Mouse (Mus musculus): ENCODE measurements around the gene Vps36. TPM values are rescaled to one million over a fixed set of nuclear protein-coding genes. Genes with fewer than 3 reads are reported as not detected.

Vps36 gene
- total and polyA plus RNA-seq, 3 experiments: 21.7 to 27.9 TPM; not detected in 1

- H3K4me1 ChIP-seq (ENCODE audit: control insufficient read depth in 1 of 2, insufficient read depth in 2 of 2, low read length in 2 of 2): peaks cover 0 to 6% of the 10 kb centered on the region in 2 experiments; a peak in 2 of 4 replicates
- H3K27ac ChIP-seq (ENCODE audit: control insufficient read depth, low read depth, low read length): no peak overlapping the region
- H3K79me2 ChIP-seq (ENCODE audit: control insufficient read depth, insufficient read depth, low read length, poor library complexity): no peaks in the 10 kb centered on the region
- H3K36me3 ChIP-seq (ENCODE audit: control insufficient read depth in 1 of 2, insufficient read depth in 2 of 2, low read length in 2 of 2): no peaks in the 10 kb centered on the region
- H3K9me3 ChIP-seq (replicated peaks; ENCODE audit: insufficient read depth, low read length): no peaks in the 10 kb centered on the region
- H3K9ac ChIP-seq (ENCODE audit: control insufficient read depth, low read depth, low read length, poor library complexity, severe bottlenecking): no peak overlapping the region
- H3K4me3 ChIP-seq (ENCODE audit: control insufficient read depth in 1 of 2, insufficient read depth in 1 of 2, low read depth in 2 of 2, low read length in 2 of 2): no peak overlapping the region
- TF ChIP-seq GATA1 (IDR thresholded peaks at IDR 0.05; ENCODE audit: low read depth, low read length) (peak; percentile 43), MAFK (IDR thresholded peaks at IDR 0.05; ENCODE audit: borderline replicate concordance, low read depth, low read length) (no peak), CHD1 (IDR thresholded peaks at IDR 0.05; ENCODE audit: low read depth, low read length) (no peak), TCF12 (IDR thresholded peaks at IDR 0.05; ENCODE audit: low read depth, low read length) (peak; percentile 13; the same call in 1 of the 2 replicates), RCOR1 (IDR thresholded peaks at IDR 0.05; ENCODE audit: low read depth, low read length) (0 out of 2 replicates have a peak, but pooled peaks have one; percentile 31)
- peak; percentile 34 for DNase-seq (ENCODE audit: low read depth, low spot score)
- H3K27me3 ChIP-seq (ENCODE audit: control insufficient read depth in 1 of 2, insufficient read depth in 2 of 2, low read length in 2 of 2): no peaks in the 10 kb centered on the region
Observed at GRCm38 (mm10) chr8:22260091-22260722, 67.6 kb downstream of the Vps36 start.

DNA sequence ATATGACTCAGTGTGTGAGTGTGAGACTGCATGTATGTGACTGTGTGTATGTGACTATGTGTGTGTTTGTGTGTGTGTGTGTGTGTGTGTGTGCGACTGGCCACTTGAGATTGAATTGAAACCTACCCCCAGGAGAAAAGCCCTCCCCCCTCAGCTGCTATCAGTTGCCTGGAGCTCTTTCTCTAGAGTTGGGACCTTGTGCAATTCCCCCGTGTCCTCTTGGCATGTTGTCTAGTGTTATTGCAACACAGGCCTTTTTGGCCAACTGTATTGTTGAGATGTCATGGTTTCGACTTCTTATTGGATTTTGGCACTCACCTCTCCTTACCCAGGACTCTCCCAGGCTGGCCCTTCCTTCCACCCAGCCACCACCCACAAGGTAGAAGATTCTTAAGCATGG is 69.7 kb downstream of the Vps36 start:
- H3K4me1 ChIP-seq (ENCODE audit: control insufficient read depth in 1 of 2, insufficient read depth in 2 of 2, low read length in 2 of 2): peaks cover 0 to 6% of the 10 kb centered on the region in 2 experiments; a peak in 2 of 4 replicates
- no peaks in the 10 kb centered on the region for H3K27me3 ChIP-seq (ENCODE audit: control insufficient read depth in 1 of 2, insufficient read depth in 2 of 2, low read length in 2 of 2)
- H3K36me3 ChIP-seq (ENCODE audit: control insufficient read depth in 1 of 2, insufficient read depth in 2 of 2, low read length in 2 of 2): no peaks in the 10 kb centered on the region
- no peak overlapping the region for H3K4me3 ChIP-seq (ENCODE audit: control insufficient read depth in 1 of 2, insufficient read depth in 1 of 2, low read depth in 2 of 2, low read length in 2 of 2)
- no peaks in the 10 kb centered on the region for H3K79me2 ChIP-seq (ENCODE audit: control insufficient read depth, insufficient read depth, low read length, poor library complexity)
- DNase-seq (ENCODE audit: low read depth, low spot score): no peak
- TF ChIP-seq POLR2AphosphoS5 (IDR thresholded peaks at IDR 0.05; ENCODE audit: borderline replicate concordance, low read depth, low read length) (no peak), HCFC1 (IDR thresholded peaks at IDR 0.05; ENCODE audit: low read depth, low read length) (no peak)
- no peaks in the 10 kb centered on the region for H3K9me3 ChIP-seq (replicated peaks; ENCODE audit: insufficient read depth, low read length)
- H3K27ac ChIP-seq (ENCODE audit: control insufficient read depth, low read depth, low read length): no peak overlapping the region
- H3K9ac ChIP-seq (ENCODE audit: control insufficient read depth, low read depth, low read length, poor library complexity, severe bottlenecking): no peak overlapping the region

DNA sequence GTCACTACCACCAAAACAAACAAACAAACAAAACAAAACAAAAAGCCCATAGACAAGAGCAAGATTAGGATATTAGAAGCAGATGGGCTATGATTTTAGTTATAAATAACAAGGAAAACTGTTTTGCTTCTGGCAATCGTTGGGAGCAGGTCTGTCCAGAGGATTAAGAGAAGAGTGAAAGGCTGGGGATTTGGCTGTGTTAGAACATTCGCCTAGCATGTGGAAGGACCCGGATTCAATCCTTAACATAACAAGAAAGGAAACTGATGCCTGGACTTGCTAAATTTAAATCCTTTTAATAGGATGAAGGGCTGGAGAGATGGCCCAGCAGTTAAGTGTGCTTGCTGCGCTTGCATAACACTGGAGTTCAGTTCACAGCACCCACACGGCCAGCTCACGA is 71.7 kb downstream of the Vps36 start:
- no peak for DNase-seq (ENCODE audit: low read depth, low spot score)

More for the DNA sequence above, 71.7 kb downstream of the Vps36 start:
- no peak overlapping the region for H3K27ac ChIP-seq (ENCODE audit: control insufficient read depth, low read depth, low read length)
- H3K79me2 ChIP-seq (ENCODE audit: control insufficient read depth, insufficient read depth, low read length, poor library complexity): no peaks in the 10 kb centered on the region
- H3K27me3 ChIP-seq (ENCODE audit: control insufficient read depth in 1 of 2, insufficient read depth in 2 of 2, low read length in 2 of 2): no peaks in the 10 kb centered on the region
- H3K9me3 ChIP-seq (replicated peaks; ENCODE audit: insufficient read depth, low read length): no peaks in the 10 kb centered on the region
- peaks cover 0 to 6% of the 10 kb centered on the region in 2 experiments; a peak in 2 of 4 replicates for H3K4me1 ChIP-seq (ENCODE audit: control insufficient read depth in 1 of 2, insufficient read depth in 2 of 2, low read length in 2 of 2)
- H3K9ac ChIP-seq (ENCODE audit: control insufficient read depth, low read depth, low read length, poor library complexity, severe bottlenecking): no peak overlapping the region
- TF ChIP-seq POLR2A (IDR thresholded peaks at IDR 0.05; ENCODE audit: control insufficient read depth in 1 of 2, insufficient read depth in 1 of 2, low read depth in 1 of 2, low read length in 2 of 2, poor library complexity in 1 of 2) (no peak), HCFC1 (IDR thresholded peaks at IDR 0.05; ENCODE audit: low read depth, low read length) (no peak), RCOR1 (IDR thresholded peaks at IDR 0.05; ENCODE audit: low read depth, low read length) (no peak), TAL1 (IDR thresholded peaks at IDR 0.05; ENCODE audit: low read length) (no peak)
- no peaks in the 10 kb centered on the region for H3K36me3 ChIP-seq (ENCODE audit: control insufficient read depth in 1 of 2, insufficient read depth in 2 of 2, low read length in 2 of 2)
- no peak overlapping the region for H3K4me3 ChIP-seq (ENCODE audit: control insufficient read depth in 1 of 2, insufficient read depth in 1 of 2, low read depth in 2 of 2, low read length in 2 of 2)

All from MEL (cell line).